ENCODE assay signal across 8 mouse cellular contexts in genomic region chr17:46525579-46526307, GRCm38 (mm10). TPM values are rescaled to one million over a fixed set of nuclear protein-coding genes. Genes with fewer than 3 reads are reported as not detected.
DNase-seq lines count a peak whose midpoint lies in the region; ATAC-seq and TF ChIP-seq lines count a peak whose summit lies in the region.

No protein-coding gene starts in this region.

- no peak overlapping the region for H3K4me2 ChIP-seq in intestine, postnatal 0 days (replicated peaks; ENCODE audit: low read depth)
- H3K4me2 ChIP-seq in limb, embryonic 14.5 days (replicated peaks; ENCODE audit: low read depth, low read length, severe bottlenecking): no peak overlapping the region
- no peak overlapping the region for H3K4me2 ChIP-seq in midbrain, postnatal 0 days (ENCODE audit: low read depth, low read length, poor library complexity, severe bottlenecking)
- H3K4me2 ChIP-seq in stomach, embryonic 14.5 days (replicated peaks; ENCODE audit: low read depth, low read length): no peak overlapping the region

- ATAC-seq in intestine, postnatal 0 days: peak; percentile 63
- no peak for ATAC-seq in limb, embryonic 14.5 days (ENCODE audit: low FRiP score, low read depth)
- ATAC-seq in midbrain, postnatal 0 days (ENCODE audit: low FRiP score): peak; percentile 57
- ATAC-seq in stomach, embryonic 14.5 days (ENCODE audit: insufficient number of reproducible peaks, insufficient read depth, low FRiP score, low read depth): peak; percentile 40; the same call in 1 of the 2 replicates

- no peaks in the 10 kb centered on the region for H3K9me3 ChIP-seq in heart, embryonic 10.5 days
- H3K9me3 ChIP-seq in intestine, postnatal 0 days (ENCODE audit: control insufficient read depth): no peaks in the 10 kb centered on the region
- H3K9me3 ChIP-seq in limb, embryonic 14.5 days (ENCODE audit: control insufficient read depth, low read length): no peaks in the 10 kb centered on the region
- no peaks in the 10 kb centered on the region for H3K9me3 ChIP-seq in midbrain, postnatal 0 days (ENCODE audit: low read length)
- H3K9me3 ChIP-seq in stomach, embryonic 14.5 days (ENCODE audit: control insufficient read depth, low read depth, low read length): no peaks in the 10 kb centered on the region

- DNase-seq in heart, adult 11 months: peak; percentile 95
- no peak for DNase-seq in heart, embryonic 10.5 days (ENCODE audit: low spot score)
- peak; percentile 78 for DNase-seq in cerebellum, adult 9-11 months
- peak; percentile 84 for DNase-seq in gastrocnemius, adult 2 months
- peak; percentile 61 for DNase-seq in limb, embryonic 14.5 days (ENCODE audit: low spot score)
- peak; percentile 77 for DNase-seq in midbrain, postnatal 0 days (ENCODE audit: low spot score)

- peaks cover 36% of the 10 kb centered on the region for H3K27me3 ChIP-seq in heart, embryonic 10.5 days (ENCODE audit: insufficient read depth, poor library complexity, severe bottlenecking)
- H3K27me3 ChIP-seq in intestine, postnatal 0 days (replicated peaks; ENCODE audit: control insufficient read depth, insufficient read depth, low read length): 0 out of 2 replicates have a peak, but pooled peaks cover 6% of the 10 kb centered on the region
- H3K27me3 ChIP-seq in limb, embryonic 14.5 days (ENCODE audit: control insufficient read depth, insufficient read depth, low read length): 0 out of 2 replicates have a peak, but pooled peaks cover 8% of the 10 kb centered on the region
- H3K27me3 ChIP-seq in midbrain, postnatal 0 days (ENCODE audit: insufficient read depth, low read length): no peaks in the 10 kb centered on the region
- no peaks in the 10 kb centered on the region for H3K27me3 ChIP-seq in stomach, embryonic 14.5 days (ENCODE audit: control insufficient read depth, insufficient read depth, low read length)

- H3K9ac ChIP-seq in intestine, postnatal 0 days (ENCODE audit: low read depth, low read length): no peak overlapping the region
- H3K9ac ChIP-seq in limb, embryonic 14.5 days (ENCODE audit: low read depth, low read length, severe bottlenecking): no peak overlapping the region
- no peak overlapping the region for H3K9ac ChIP-seq in midbrain, postnatal 0 days (replicated peaks; ENCODE audit: low read length, poor library complexity, severe bottlenecking)
- H3K9ac ChIP-seq in stomach, embryonic 14.5 days (replicated peaks; ENCODE audit: low read depth, low read length): no peak overlapping the region

- 0 out of 2 replicates have a peak, but pooled peaks cover 4% of the 10 kb centered on the region for H3K36me3 ChIP-seq in heart, embryonic 10.5 days
- peaks cover 6% of the 10 kb centered on the region; the same call in 1 of the 2 replicates for H3K36me3 ChIP-seq in intestine, postnatal 0 days (ENCODE audit: control insufficient read depth, insufficient read depth)
- peaks cover 20% of the 10 kb centered on the region for H3K36me3 ChIP-seq in limb, embryonic 14.5 days (ENCODE audit: control insufficient read depth, insufficient read depth, low read length)
- H3K36me3 ChIP-seq in midbrain, postnatal 0 days (ENCODE audit: insufficient read depth, low read length): peaks cover 46% of the 10 kb centered on the region
- no peaks in the 10 kb centered on the region for H3K36me3 ChIP-seq in stomach, embryonic 14.5 days (ENCODE audit: control insufficient read depth, insufficient read depth, low read length)

- no peak overlapping the region for H3K27ac ChIP-seq in heart, embryonic 10.5 days
- H3K27ac ChIP-seq in gastrocnemius, adult 2 months: no peak overlapping the region
- H3K27ac ChIP-seq in intestine, postnatal 0 days (ENCODE audit: low read depth, low read length): no peak overlapping the region
- no peak overlapping the region for H3K27ac ChIP-seq in limb, embryonic 14.5 days (replicated peaks; ENCODE audit: low read depth, low read length)
- no peak overlapping the region for H3K27ac ChIP-seq in midbrain, postnatal 0 days (ENCODE audit: low read depth, low read length)
- H3K27ac ChIP-seq in stomach, embryonic 14.5 days (ENCODE audit: low read length): no peak overlapping the region

- no peak for TF ChIP-seq POLR2A in limb, embryonic 14.5 days (IDR thresholded peaks at IDR 0.05; ENCODE audit: borderline replicate concordance, extremely low read depth, insufficient read depth, insufficient read length)

- TF ChIP-seq CTCF in gastrocnemius, adult 2 months (IDR thresholded peaks at IDR 0.05): peak; percentile 98
- peak; percentile 97 for TF ChIP-seq CTCF in intestine, postnatal 0 days (IDR thresholded peaks at IDR 0.05; ENCODE audit: low read depth)
- TF ChIP-seq CTCF in midbrain, postnatal 0 days (IDR thresholded peaks at IDR 0.05): peak; percentile 96

- peaks cover 16% of the 10 kb centered on the region for H3K4me1 ChIP-seq in heart, embryonic 10.5 days
- H3K4me1 ChIP-seq in intestine, postnatal 0 days (replicated peaks; ENCODE audit: control insufficient read depth, insufficient read depth, low read length): no peaks in the 10 kb centered on the region
- H3K4me1 ChIP-seq in limb, embryonic 14.5 days (ENCODE audit: control insufficient read depth, insufficient read depth, low read length): no peaks in the 10 kb centered on the region
- no peaks in the 10 kb centered on the region for H3K4me1 ChIP-seq in midbrain, postnatal 0 days (ENCODE audit: insufficient read depth, low read length)
- peaks cover 3% of the 10 kb centered on the region; the same call in 1 of the 2 replicates for H3K4me1 ChIP-seq in stomach, embryonic 14.5 days (ENCODE audit: control insufficient read depth, insufficient read depth, low read length)

- WGBS in heart, embryonic 10.5 days: 38% methylated on average over 12 of the region's 12 CpGs
- 46% methylated on average over 12 of the region's 12 CpGs for WGBS in intestine, postnatal 0 days
- 39% methylated on average over 12 of the region's 12 CpGs for WGBS in limb, embryonic 14.5 days
- 38% methylated on average over 12 of the region's 12 CpGs for WGBS in midbrain, postnatal 0 days
- WGBS in stomach, embryonic 14.5 days: 42% methylated on average over 12 of the region's 12 CpGs

- intact Hi-C loops in gastrocnemius, adult 2 months (cut with DNase I): loop anchor here (1.0 to 2.0 kb wide), 2 partner anchors 112 to 199 kb away; no protein-coding TSS in a partner anchor

- H3K4me3 ChIP-seq in heart, embryonic 10.5 days: no peak overlapping the region; the same call in 1 of the 2 replicates
- no peak overlapping the region for H3K4me3 ChIP-seq in gastrocnemius, adult 2 months
- no peak overlapping the region for H3K4me3 ChIP-seq in intestine, postnatal 0 days (ENCODE audit: low read depth, low read length)
- no peak overlapping the region for H3K4me3 ChIP-seq in limb, embryonic 14.5 days (replicated peaks; ENCODE audit: low read length)
- no peak overlapping the region for H3K4me3 ChIP-seq in midbrain, postnatal 0 days (ENCODE audit: low read depth, low read length)
- H3K4me3 ChIP-seq in stomach, embryonic 14.5 days (ENCODE audit: low read depth, low read length): no peak overlapping the region

RNA-seq across cellular contexts. Expression of gene Cul9, which starts 20.4 kb away (rescaled TPM):
- polyA plus RNA-seq in heart, embryonic 10.5 days (2016; fragmentation: Nextera tagmentation; extraction: Ambion mirVana): 4.8 and 5.3 TPM in 2 replicates
- total RNA-seq in gastrocnemius, adult 2 months (2021): 10 to 100 TPM; 13.8 to 15.5 TPM
- polyA plus RNA-seq in intestine, postnatal 0 days (2015; fragmentation: Nextera tagmentation; extraction: Ambion mirVana): 1.3 and 2.0 TPM in 2 replicates
- 21.1 and 25.3 TPM in 2 replicates for polyA plus RNA-seq in limb, embryonic 14.5 days (2012; rRNA removed)
- polyA plus RNA-seq in limb, embryonic 14.5 days (2014; fragmentation: Nextera tagmentation; extraction: Ambion mirVana): 6.9 and 8.2 TPM in 2 replicates
- total RNA-seq in midbrain, postnatal 0 days (2014; rRNA removed): 53.8 and 70.9 TPM in 2 replicates
- 13.6 and 16.7 TPM in 2 replicates for polyA plus RNA-seq in midbrain, postnatal 0 days (2015; fragmentation: Nextera tagmentation; extraction: Ambion mirVana)
- polyA plus RNA-seq in stomach, embryonic 14.5 days (2014; fragmentation: Nextera tagmentation; extraction: Ambion mirVana): 3.6 and 5.6 TPM in 2 replicates

RNA-seq across cellular contexts. Expression of gene Dnph1, which starts 29.2 kb away (rescaled TPM):
- polyA plus RNA-seq in heart, embryonic 10.5 days (2016; fragmentation: Nextera tagmentation; extraction: Ambion mirVana): 36.5 and 52.8 TPM in 2 replicates
- 1 to 10 TPM; 5.2 to 5.7 TPM for total RNA-seq in gastrocnemius, adult 2 months (2021)
- polyA plus RNA-seq in intestine, postnatal 0 days (2015; fragmentation: Nextera tagmentation; extraction: Ambion mirVana): 10.9 and 11.1 TPM in 2 replicates
- 23.8 and 30.0 TPM in 2 replicates for polyA plus RNA-seq in limb, embryonic 14.5 days (2012; rRNA removed)
- polyA plus RNA-seq in limb, embryonic 14.5 days (2014; fragmentation: Nextera tagmentation; extraction: Ambion mirVana): 34.5 and 37.6 TPM in 2 replicates
- 4.0 and 4.1 TPM in 2 replicates for total RNA-seq in midbrain, postnatal 0 days (2014; rRNA removed)
- polyA plus RNA-seq in midbrain, postnatal 0 days (2015; fragmentation: Nextera tagmentation; extraction: Ambion mirVana): 10.2 and 10.4 TPM in 2 replicates
- 56.3 and 65.5 TPM in 2 replicates for polyA plus RNA-seq in stomach, embryonic 14.5 days (2014; fragmentation: Nextera tagmentation; extraction: Ambion mirVana)

RNA-seq across cellular contexts. Expression of gene Srf, which starts 30.2 kb away (rescaled TPM):
- polyA plus RNA-seq in heart, embryonic 10.5 days (2016; fragmentation: Nextera tagmentation; extraction: Ambion mirVana): 10.9 and 15.7 TPM in 2 replicates
- 10 to 100 TPM; 82.4 to 89.3 TPM for total RNA-seq in gastrocnemius, adult 2 months (2021)
- polyA plus RNA-seq in intestine, postnatal 0 days (2015; fragmentation: Nextera tagmentation; extraction: Ambion mirVana): 5.1 and 5.2 TPM in 2 replicates
- polyA plus RNA-seq in limb, embryonic 14.5 days (2012; rRNA removed): 87.2 and 129 TPM in 2 replicates
- 9.6 and 10.2 TPM in 2 replicates for polyA plus RNA-seq in limb, embryonic 14.5 days (2014; fragmentation: Nextera tagmentation; extraction: Ambion mirVana)
- total RNA-seq in midbrain, postnatal 0 days (2014; rRNA removed): 45.8 and 69.0 TPM in 2 replicates
- 2.6 and 3.3 TPM in 2 replicates for polyA plus RNA-seq in midbrain, postnatal 0 days (2015; fragmentation: Nextera tagmentation; extraction: Ambion mirVana)
- polyA plus RNA-seq in stomach, embryonic 14.5 days (2014; fragmentation: Nextera tagmentation; extraction: Ambion mirVana): 12.2 and 15.7 TPM in 2 replicates

RNA-seq across cellular contexts. Expression of gene Ttbk1, which starts 38.3 kb away (rescaled TPM):
- polyA plus RNA-seq in heart, embryonic 10.5 days (2016; fragmentation: Nextera tagmentation; extraction: Ambion mirVana): 0.09 and 0.14 TPM in 2 replicates
- total RNA-seq in gastrocnemius, adult 2 months (2021): under 1 TPM; 0.08 to 0.22 TPM
- 0.09 and 0.16 TPM in 2 replicates for polyA plus RNA-seq in intestine, postnatal 0 days (2015; fragmentation: Nextera tagmentation; extraction: Ambion mirVana)
- polyA plus RNA-seq in limb, embryonic 14.5 days (2012; rRNA removed): 0.31 and 0.49 TPM in 2 replicates
- 0.06 and 0.12 TPM in 2 replicates for polyA plus RNA-seq in limb, embryonic 14.5 days (2014; fragmentation: Nextera tagmentation; extraction: Ambion mirVana)
- 46.8 and 50.1 TPM in 2 replicates for total RNA-seq in midbrain, postnatal 0 days (2014; rRNA removed)
- 5.4 and 6.1 TPM in 2 replicates for polyA plus RNA-seq in midbrain, postnatal 0 days (2015; fragmentation: Nextera tagmentation; extraction: Ambion mirVana)
- polyA plus RNA-seq in stomach, embryonic 14.5 days (2014; fragmentation: Nextera tagmentation; extraction: Ambion mirVana): 0.25 and 0.27 TPM in 2 replicates
